Mouse (Mus musculus): Measurements from ENCODE around the gene Glt6d1. TPM values are rescaled to one million over a fixed set of nuclear protein-coding genes. Genes with fewer than 3 reads are reported as not detected.

Gene Glt6d1
- polyA plus RNA-seq, 1 experiment from 2014 or later, result not detected

DNA sequence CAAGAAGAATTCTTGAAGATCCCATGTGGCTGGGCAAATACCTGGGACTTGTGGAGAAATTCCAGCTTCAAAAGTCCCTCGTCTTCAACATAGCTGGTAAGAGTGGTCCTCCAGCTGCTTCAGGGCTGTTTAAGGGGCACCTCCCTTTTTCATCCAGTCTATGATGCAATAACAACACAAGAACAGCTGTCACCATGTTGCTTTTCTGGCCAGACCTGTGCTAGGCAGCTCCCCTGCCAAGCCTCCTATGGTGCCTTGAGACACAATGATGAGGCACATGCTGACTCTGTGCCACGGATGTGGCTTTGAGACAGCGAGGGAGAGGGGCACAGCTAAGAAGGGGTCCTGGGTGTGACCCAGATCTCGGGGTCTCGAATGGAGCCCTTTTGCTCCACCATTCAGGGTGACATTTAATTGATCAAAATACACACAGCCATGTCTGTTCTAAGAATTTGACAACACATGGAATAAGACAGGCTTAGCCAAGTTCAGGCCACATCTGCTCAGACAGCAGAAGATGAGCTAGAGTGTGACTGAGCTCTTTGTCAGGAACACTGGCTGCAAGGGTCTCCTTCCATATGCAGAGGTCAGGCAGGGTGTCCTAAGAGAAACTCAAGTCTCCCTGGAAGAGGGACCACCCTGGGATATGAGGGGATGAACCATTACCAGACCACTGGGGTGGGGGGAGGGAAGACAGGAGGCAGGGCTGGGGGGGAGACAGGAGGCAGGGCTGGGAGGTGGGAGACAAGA, 29.9 kb downstream of the Glt6d1 start:
- ATAC-seq (ENCODE audit: low FRiP score, low read depth), result no peak
- Histone ChIP-seq H3K9me3 (no peaks in the 10 kb centered on the region), H3K36me3 (no peaks in the 10 kb centered on the region), H3K4me3 (no peak overlapping the region), H3K9ac (no peak overlapping the region), H3K4me1 (no peaks in the 10 kb centered on the region), H3K27me3 (no peaks in the 10 kb centered on the region), H3K27ac (no peak overlapping the region), H3K4me2 (replicated peaks) (no peak overlapping the region)
- WGBS, result 68% methylated on average over 5 of the region's 5 CpGs

DNA sequence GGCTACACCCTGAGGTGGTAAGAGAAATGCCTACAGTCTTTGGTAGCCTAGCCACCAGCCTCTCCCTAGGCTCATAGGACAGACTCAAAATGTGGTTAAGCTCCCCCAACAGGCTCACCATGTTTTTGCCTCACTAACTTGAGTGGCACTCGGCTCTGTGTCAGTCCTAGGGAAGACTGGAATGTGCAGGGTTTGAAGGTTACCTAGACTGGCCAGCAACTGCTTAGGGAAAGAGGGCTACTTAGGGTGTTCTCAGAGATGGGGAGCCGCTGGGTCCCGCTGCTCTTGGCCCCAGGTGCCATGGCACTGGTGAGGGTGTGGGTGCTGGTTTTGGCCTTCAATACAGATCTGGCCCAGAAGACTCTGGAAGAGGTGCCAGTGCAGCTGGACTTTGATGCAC, 33.7 kb downstream of the Glt6d1 start, which contains the start of gene Gm13539:
Gm13539 (plus strand) TSS at position 301 of the 400 bp plus-strand sequence.
- H3K9ac ChIP-seq, result no peak within 1 kb of the TSS
- no peaks in the 10 kb centered on the region for H3K4me1 ChIP-seq
- H3K4me2 ChIP-seq (replicated peaks), result no peak within 1 kb of the TSS
- H3K27me3 ChIP-seq, result no peaks in the 10 kb centered on the region
- WGBS, result 80% methylated on average over 3 of the region's 3 CpGs
- no peaks in the 10 kb centered on the region for H3K9me3 ChIP-seq
- no peak for ATAC-seq (ENCODE audit: low FRiP score, low read depth)
- no peaks in the 10 kb centered on the region for H3K36me3 ChIP-seq
- no peak within 1 kb of the TSS for H3K4me3 ChIP-seq
- no peak within 1 kb of the TSS for H3K27ac ChIP-seq

DNA sequence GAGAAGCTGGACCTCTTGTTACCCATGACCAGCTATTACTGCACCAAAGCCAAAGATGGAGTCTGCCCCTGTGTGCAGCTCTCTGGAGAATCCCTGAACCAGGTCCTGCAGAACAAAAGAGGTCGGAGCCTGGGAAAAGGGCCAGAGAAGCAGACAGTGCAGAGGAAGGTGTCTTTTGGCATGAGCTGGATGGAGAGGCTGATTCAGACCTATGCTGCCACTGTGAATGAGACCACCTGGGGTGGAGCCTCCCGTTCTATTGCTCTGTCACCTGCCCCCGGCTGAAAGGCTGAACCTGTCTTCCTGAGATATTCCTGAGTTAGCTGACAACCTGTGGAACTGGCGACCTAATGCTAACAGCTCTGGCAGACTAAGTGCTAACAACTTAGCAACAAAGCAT, 34.7 kb downstream of the Glt6d1 start:
- H3K9me3 ChIP-seq, result no peaks in the 10 kb centered on the region
- H3K27ac ChIP-seq, result no peak overlapping the region
- no peaks in the 10 kb centered on the region for H3K27me3 ChIP-seq
- ATAC-seq (ENCODE audit: low FRiP score, low read depth), result no peak
- H3K4me3 ChIP-seq, result no peak overlapping the region
- H3K4me2 ChIP-seq (replicated peaks), result no peak overlapping the region
- WGBS, result 34% methylated on average over 4 of the region's 4 CpGs
- H3K4me1 ChIP-seq, result no peaks in the 10 kb centered on the region
- H3K9ac ChIP-seq, result no peak overlapping the region
- H3K36me3 ChIP-seq, result no peaks in the 10 kb centered on the region

DNA sequence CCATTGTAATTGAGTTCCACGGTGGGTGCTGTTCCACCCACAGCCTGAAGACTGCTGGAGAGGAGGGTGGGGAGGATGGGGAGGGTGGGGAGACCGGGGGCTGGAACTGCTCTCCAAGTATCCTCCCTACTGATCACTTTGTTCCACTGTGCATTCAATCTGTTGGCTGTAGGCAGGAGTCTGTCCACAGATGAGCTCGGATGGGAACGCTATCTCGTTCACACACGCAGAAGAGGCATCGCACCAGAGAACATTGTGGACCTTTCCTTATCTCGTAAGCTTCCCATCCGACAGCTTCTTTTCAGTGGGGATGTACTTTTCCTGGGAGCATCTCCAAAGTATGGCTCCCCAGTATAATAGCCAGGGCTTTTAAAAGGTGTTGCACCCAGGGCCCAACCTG, 36.6 kb downstream of the Glt6d1 start:
- no peaks in the 10 kb centered on the region for H3K27me3 ChIP-seq
- H3K4me3 ChIP-seq, result no peak overlapping the region
- no peak for ATAC-seq (ENCODE audit: low FRiP score, low read depth)
- no peaks in the 10 kb centered on the region for H3K4me1 ChIP-seq
- WGBS, result 89% methylated on average over 9 of the region's 9 CpGs
- no peaks in the 10 kb centered on the region for H3K9me3 ChIP-seq
- H3K4me2 ChIP-seq (replicated peaks), result no peak overlapping the region
- no peaks in the 10 kb centered on the region for H3K36me3 ChIP-seq
- no peak overlapping the region for H3K9ac ChIP-seq
- no peak overlapping the region for H3K27ac ChIP-seq

DNA sequence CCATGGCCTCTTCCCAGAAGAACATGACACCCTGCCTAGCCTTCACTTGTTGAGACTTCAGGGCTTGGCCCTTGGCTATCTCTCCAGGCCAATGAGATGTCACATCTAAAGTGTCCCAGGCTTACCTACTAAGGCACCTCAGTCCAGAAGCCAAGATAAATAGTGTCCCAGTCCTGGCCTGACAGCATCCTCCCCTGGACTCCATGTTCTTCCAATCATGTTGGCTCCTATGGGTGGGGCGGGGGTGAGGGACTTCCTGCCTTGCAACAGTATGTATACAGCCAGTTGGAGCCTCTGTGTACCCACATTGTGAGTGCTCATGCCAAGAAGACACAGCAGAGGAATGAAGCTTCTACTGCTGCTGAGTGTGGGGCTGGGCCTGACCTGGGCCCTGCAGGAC, 38.9 kb downstream of the Glt6d1 start, which contains the start of gene Lcn11:
Lcn11 (plus strand) TSS at position 301 of the 400 bp plus-strand sequence.
- Histone ChIP-seq H3K9ac (no peak within 1 kb of the TSS), H3K4me2 (replicated peaks) (no peak within 1 kb of the TSS), H3K27me3 (no peaks in the 10 kb centered on the region), H3K4me3 (no peak within 1 kb of the TSS), H3K4me1 (no peaks in the 10 kb centered on the region), H3K36me3 (no peaks in the 10 kb centered on the region), H3K27ac (no peak within 1 kb of the TSS), H3K9me3 (no peaks in the 10 kb centered on the region)
- no peak for ATAC-seq (ENCODE audit: low FRiP score, low read depth)
- WGBS, result 85% methylated on average over 1 of the region's 1 CpGs

DNA sequence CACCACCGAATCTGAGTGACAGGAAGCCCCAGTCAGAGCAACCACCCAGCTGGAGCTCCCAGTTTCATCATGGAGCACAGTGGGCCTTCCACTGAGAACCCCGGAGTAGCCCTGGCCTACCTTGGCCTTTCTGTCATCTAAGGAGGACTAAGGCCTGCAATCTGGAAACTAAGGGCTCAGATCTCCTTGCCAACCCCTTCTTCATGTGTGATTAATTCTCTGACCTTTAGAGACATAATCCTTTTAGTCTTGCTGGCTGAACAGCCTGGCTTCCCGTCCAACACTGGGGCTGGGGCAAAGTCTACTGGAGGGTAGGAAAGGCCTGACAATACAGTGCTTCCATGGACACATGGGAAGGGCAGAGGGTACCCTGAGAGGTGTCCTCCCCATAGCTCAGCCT, 39.7 kb downstream of the Glt6d1 start:
- H3K27ac ChIP-seq, result no peak overlapping the region
- H3K4me2 ChIP-seq (replicated peaks), result no peak overlapping the region
- WGBS, result 80% methylated on average over 3 of the region's 3 CpGs
- no peaks in the 10 kb centered on the region for H3K4me1 ChIP-seq
- no peak for ATAC-seq (ENCODE audit: low FRiP score, low read depth)
- H3K27me3 ChIP-seq, result no peaks in the 10 kb centered on the region
- no peak overlapping the region for H3K9ac ChIP-seq
- no peak overlapping the region for H3K4me3 ChIP-seq
- no peaks in the 10 kb centered on the region for H3K36me3 ChIP-seq
- H3K9me3 ChIP-seq, result no peaks in the 10 kb centered on the region

DNA sequence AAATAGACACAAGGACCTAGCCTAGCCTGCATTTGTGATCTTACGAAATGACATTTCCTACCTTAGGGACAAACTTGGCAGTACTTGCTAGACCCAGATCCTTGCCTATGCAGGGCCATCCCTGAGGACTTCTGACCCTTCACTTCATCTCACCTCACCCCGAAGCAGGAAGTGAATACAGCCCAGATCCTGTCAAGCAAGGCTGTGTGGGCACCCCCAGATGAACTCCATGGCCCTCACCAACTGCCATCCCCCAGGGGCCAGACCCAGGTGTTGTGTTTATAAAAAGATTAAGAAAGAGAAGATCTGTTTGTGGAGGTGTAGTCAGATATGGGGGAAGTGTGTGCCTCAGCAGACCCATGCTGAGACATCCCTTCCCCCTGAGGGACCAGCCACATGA, 41.0 kb downstream of the Glt6d1 start:
- ATAC-seq (ENCODE audit: low FRiP score, low read depth), result no peak
- WGBS, result 77% methylated on average over 2 of the region's 2 CpGs
- Histone ChIP-seq H3K4me2 (replicated peaks) (no peak overlapping the region), H3K9me3 (no peaks in the 10 kb centered on the region), H3K36me3 (no peaks in the 10 kb centered on the region), H3K27ac (no peak overlapping the region), H3K27me3 (no peaks in the 10 kb centered on the region), H3K4me1 (no peaks in the 10 kb centered on the region), H3K9ac (no peak overlapping the region), H3K4me3 (no peak overlapping the region)

DNA sequence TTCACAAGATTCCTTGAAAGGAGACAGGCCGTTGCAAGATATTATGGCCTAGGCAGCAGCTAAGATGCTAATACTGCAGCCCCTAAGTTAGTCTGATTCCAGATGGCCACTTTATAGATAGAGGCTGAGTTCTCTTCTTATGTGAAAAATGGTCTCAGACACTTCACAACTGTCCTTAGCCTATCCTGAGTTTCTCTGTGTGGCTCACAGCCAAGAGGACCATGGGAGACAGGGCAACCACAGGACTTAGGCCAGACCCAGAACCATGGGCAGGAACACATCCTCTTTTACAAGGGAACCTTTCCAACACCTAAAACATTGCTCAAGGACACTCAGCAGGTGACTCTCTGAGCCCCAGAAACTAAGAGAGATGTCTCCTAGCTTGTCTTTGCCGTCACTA, 42.1 kb downstream of the Glt6d1 start:
- ATAC-seq (ENCODE audit: low FRiP score, low read depth), result no peak
- no peaks in the 10 kb centered on the region for H3K4me1 ChIP-seq
- H3K9me3 ChIP-seq, result no peaks in the 10 kb centered on the region
- no peak overlapping the region for H3K4me2 ChIP-seq (replicated peaks)
- no peaks in the 10 kb centered on the region for H3K27me3 ChIP-seq
- H3K4me3 ChIP-seq, result no peak overlapping the region
- no peak overlapping the region for H3K27ac ChIP-seq
- no peaks in the 10 kb centered on the region for H3K36me3 ChIP-seq
- WGBS, result 82% methylated on average over 2 of the region's 2 CpGs
- H3K9ac ChIP-seq, result no peak overlapping the region

DNA sequence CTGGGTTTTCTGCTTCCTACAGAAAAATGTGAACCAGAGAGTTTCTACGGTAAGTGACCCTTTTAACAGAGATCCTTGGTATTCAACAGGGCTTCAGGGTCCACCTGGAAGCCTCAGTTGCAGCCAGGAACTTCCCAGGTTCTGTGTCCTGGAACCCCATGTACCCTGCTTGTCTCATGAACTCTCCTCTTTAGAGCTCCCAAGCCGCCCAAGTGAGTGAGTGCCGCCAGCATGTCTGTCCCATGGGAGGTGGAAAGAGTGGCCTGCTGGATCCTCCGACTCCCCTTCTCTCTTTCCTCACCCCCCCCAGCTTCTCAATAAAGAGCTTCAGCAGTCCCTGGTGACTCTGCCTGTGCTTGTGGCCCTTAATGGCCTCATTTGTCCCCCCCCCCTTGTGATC, 47.9 kb downstream of the Glt6d1 start:
- Histone ChIP-seq H3K27ac (no peak overlapping the region), H3K4me3 (no peak overlapping the region), H3K27me3 (no peaks in the 10 kb centered on the region), H3K9ac (no peak overlapping the region), H3K36me3 (no peaks in the 10 kb centered on the region), H3K4me2 (replicated peaks) (no peak overlapping the region), H3K4me1 (no peaks in the 10 kb centered on the region), H3K9me3 (no peaks in the 10 kb centered on the region)
- 76% methylated on average over 4 of the region's 4 CpGs for WGBS
- ATAC-seq (ENCODE audit: low FRiP score, low read depth), result no peak

DNA sequence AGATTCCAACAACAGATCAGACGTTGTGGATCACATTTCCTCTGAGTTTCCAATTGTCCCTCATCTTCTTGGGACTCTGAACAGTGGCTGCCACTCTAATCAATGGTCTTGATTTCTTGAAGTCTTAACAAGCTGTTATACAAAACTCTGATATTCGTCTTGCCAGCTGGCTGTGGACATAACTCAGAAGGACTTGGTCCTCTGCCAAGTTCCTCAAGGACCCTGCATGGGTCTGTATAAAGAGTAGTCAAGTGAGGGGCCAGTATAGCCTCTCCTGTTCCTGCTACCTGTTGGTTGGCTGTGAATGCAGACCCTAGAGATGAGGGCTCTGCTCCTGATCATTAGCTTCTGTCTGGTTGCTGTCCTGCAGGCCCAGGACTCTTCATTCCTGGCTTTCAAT, 50.4 kb downstream of the Glt6d1 start, which contains the start of gene Lcn3:
Lcn3 (plus strand) TSS at position 301 of the 400 bp plus-strand sequence.
- Histone ChIP-seq H3K27ac (no peak within 1 kb of the TSS), H3K27me3 (no peaks in the 10 kb centered on the region), H3K4me1 (no peaks in the 10 kb centered on the region), H3K36me3 (no peaks in the 10 kb centered on the region), H3K9ac (no peak within 1 kb of the TSS), H3K4me3 (no peak within 1 kb of the TSS), H3K4me2 (replicated peaks) (no peak within 1 kb of the TSS), H3K9me3 (no peaks in the 10 kb centered on the region)
- whole genome bisulfite sequencing, result 36% methylated on average over 2 of the region's 2 CpGs
- ATAC-seq (ENCODE audit: low FRiP score, low read depth), result no peak

DNA sequence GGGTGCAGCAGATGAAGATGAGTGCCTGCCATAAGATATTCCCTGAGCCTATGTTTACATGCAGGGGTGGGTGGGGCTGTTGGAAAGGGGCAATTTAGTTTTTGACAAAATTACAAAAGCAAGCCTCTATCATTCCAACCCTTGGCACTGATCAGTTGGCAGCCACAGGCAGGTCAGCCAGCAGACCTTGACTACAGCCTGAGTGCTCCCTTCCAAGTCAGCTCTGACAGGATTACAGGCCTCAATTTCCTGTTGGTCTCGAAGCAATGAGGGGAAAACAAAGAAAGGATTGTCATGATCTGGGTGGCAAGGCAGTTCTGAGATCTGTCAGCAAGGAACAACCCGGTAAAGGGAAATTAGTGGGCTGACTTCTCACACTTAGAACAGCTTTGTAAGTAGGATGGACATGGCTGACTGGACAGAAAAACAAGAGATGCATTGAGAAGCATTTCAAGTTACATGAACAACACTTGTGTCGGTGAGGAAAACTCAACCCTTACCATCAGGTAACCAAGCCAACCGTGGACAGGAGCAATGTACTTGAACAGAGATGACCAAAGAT, 57.5 kb downstream of the Glt6d1 start:
- ATAC-seq (ENCODE audit: low FRiP score, low read depth), result no peak
- Histone ChIP-seq H3K9ac (no peak overlapping the region), H3K4me2 (replicated peaks) (no peak overlapping the region), H3K27ac (no peak overlapping the region), H3K36me3 (no peaks in the 10 kb centered on the region), H3K4me1 (no peaks in the 10 kb centered on the region), H3K27me3 (no peaks in the 10 kb centered on the region), H3K9me3 (0 out of 2 replicates have a peak, but pooled peaks cover 3% of the 10 kb centered on the region), H3K4me3 (no peak overlapping the region)
- WGBS, result 49% methylated on average over 4 of the region's 4 CpGs

DNA sequence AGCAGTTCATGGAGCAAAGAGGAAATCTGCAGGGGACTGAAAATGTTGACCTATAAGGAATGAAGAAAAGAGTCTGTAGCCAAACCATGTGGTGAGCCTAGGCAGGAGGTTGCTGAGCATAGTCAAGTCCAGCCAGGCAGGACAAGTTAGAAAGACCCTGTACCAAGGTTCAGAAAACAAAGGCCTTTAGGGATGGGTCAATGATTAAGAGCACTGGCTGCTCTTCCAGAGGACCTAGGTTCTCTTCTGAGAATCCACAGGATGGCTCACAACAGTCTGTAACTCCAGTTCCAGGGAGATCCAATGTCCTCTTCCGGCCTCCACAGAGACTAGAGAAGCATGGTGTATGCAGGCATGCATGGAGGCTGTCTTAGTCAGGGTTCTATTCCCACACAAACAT, 61.4 kb downstream of the Glt6d1 start:
- Histone ChIP-seq H3K36me3 (no peaks in the 10 kb centered on the region), H3K4me2 (replicated peaks) (no peak overlapping the region), H3K9me3 (0 out of 2 replicates have a peak, but pooled peaks cover 3% of the 10 kb centered on the region), H3K9ac (no peak overlapping the region), H3K4me3 (no peak overlapping the region), H3K27me3 (no peaks in the 10 kb centered on the region), H3K4me1 (no peaks in the 10 kb centered on the region), H3K27ac (no peak overlapping the region)
- ATAC-seq (ENCODE audit: low FRiP score, low read depth), result no peak
- 94% methylated on average over 1 of the region's 1 CpGs for WGBS
